Mouse (Mus musculus) erythroblast, embryonic 14.5 days (primary cell): ENCODE results near the gene Rap1gap. TPM values are rescaled to one million over a fixed set of nuclear protein-coding genes. Genes with fewer than 3 reads are reported as not detected.

Experiments used
- H3K27me3 ChIP-seq: 2 replicates; pipeline ENCODE4 v1.6.1; 2012; ENCODE audit warnings: inconsistent platforms; ENCODE audit not compliant: control insufficient read depth
- H3K36me3 ChIP-seq: 2 replicates; pipeline ENCODE4 v1.6.1; 2012; ENCODE audit warnings: mild to moderate bottlenecking, inconsistent platforms; ENCODE audit not compliant: control insufficient read depth
- H3K4me1 ChIP-seq: 2 replicates; pipeline ENCODE4 v1.6.1; 2012; ENCODE audit warnings: inconsistent platforms; ENCODE audit not compliant: control insufficient read depth
- H3K4me3 ChIP-seq: replicated peaks from 2 replicates; pipeline ENCODE3; 2012; ENCODE audit warnings: moderate library complexity, mild to moderate bottlenecking, inconsistent platforms
- H3K9me3 ChIP-seq: 2 replicates; pipeline ENCODE4 v1.6.1; 2012; ENCODE audit warnings: low read length, inconsistent platforms, mixed read lengths; ENCODE audit not compliant: control insufficient read depth
- GATA1 ChIP-seq: IDR thresholded peaks from 2 replicates; pipeline ENCODE4 v1.6.1; 2012; ENCODE audit warnings: low read length, inconsistent platforms, mixed read lengths
- TAL1 ChIP-seq: IDR thresholded peaks from 3 replicates; pipeline ENCODE4 v1.6.1; 2012; ENCODE audit warnings: low read length, inconsistent platforms, mixed read lengths
- polyA plus RNA-seq: library from polyadenylated mRNA; stranded (reverse); fragments of >175 nt; gene quantifications from 2 replicates; pipeline ENCODE4 v1.2.3, GENCODE M21; 2012

Gene Rap1gap
- polyA plus RNA-seq, 1 experiment, result 0.05 TPM

DNA sequence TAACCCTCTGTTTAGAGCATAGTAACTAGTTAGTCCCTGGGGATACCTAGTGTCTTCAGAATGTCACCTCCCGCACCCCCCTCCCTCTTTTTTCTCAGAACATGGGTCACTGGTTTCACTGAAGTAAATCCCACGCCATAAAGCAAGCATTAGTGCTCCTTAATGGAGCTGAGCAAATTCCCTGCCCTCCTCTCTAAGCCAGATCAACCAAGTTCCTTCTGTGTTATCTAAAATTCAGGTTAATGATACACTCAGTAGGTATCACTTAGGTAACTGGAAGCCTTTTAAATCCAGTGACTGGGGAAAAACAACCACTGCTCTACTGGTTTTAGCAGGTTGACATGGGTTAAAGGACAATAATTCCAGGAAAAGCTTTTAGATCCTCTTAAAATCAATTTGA lies 22.4 kb upstream of the Rap1gap start:
- Histone ChIP-seq H3K27me3 (no peaks in the 10 kb centered on the region), H3K9me3 (no peaks in the 10 kb centered on the region), H3K4me3 (no peak overlapping the region), H3K36me3 (peaks cover 98% of the 10 kb centered on the region), H3K4me1 (peaks cover 2% of the 10 kb centered on the region)
- TF ChIP-seq GATA1 (no peak), TAL1 (no peak)

DNA sequence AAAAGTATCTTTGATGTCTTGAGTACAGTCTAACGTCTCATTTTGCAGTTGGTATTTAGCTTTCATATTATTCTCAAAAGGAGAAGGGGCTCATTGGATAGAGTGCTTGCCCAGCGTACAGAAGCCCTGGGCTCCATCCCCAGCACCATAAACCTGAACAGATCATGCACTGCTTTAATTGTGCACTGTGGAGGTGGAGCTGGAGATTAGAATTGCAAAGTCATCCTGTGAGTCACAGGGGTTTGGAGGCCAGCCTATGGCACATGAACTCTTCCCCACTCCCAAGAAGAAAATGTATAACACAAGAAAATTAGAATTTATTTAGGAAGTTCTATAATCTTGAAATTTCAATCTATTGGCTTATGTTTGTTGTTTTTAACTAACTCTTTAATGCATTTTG lies 21.1 kb upstream of the Rap1gap start:
- peaks cover 2% of the 10 kb centered on the region for H3K4me1 ChIP-seq
- H3K27me3 ChIP-seq, result no peaks in the 10 kb centered on the region
- no peaks in the 10 kb centered on the region for H3K9me3 ChIP-seq
- H3K4me3 ChIP-seq, result no peak overlapping the region
- TF ChIP-seq TAL1 (no peak), GATA1 (no peak)
- peaks cover 97% of the 10 kb centered on the region for H3K36me3 ChIP-seq

DNA sequence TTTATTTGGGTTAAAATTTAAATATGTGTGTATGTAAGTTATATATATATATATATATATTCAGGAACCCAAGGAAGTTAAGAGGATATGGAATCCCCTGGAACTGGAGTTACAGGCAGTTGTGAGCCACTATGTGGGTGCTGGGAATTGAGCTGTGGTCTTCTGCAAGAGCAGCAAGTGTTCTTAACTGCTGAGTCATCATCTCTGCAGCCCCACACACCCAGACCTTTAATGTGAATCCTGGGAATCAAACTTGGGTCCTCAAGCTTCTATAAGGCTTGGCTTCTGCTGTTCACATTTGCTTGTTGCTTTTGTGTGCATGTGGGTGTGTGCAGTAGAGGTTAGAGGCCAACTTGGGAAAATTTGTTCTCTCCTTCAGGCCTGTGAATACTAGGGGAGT lies 18.3 kb upstream of the Rap1gap start:
- H3K4me3 ChIP-seq, result no peak overlapping the region
- no peaks in the 10 kb centered on the region for H3K27me3 ChIP-seq
- no peaks in the 10 kb centered on the region for H3K9me3 ChIP-seq
- peaks cover 98% of the 10 kb centered on the region for H3K36me3 ChIP-seq
- TF ChIP-seq TAL1 (no peak), GATA1 (no peak)
- no peaks in the 10 kb centered on the region; the same call in none of the 2 replicates for H3K4me1 ChIP-seq

DNA sequence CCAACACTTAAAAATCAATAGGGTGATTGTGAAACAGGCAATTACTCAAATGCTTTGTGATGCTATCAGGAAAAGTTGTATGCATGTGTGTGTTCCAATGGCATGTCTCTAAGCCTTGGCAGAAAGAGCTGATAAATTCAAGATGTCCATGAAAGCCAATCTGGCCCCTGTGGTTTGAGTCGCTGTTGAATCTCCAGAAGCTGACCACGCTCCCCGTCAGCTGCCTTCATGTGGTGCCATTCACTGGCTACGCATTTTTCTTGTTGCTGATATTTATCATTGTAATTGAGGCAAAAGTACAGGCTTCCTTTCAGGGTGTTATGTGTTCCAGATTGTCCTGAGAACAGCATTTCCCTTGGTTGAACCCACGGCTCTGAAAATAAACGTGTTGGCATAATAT lies 16.9 kb upstream of the Rap1gap start:
- no peaks in the 10 kb centered on the region; the same call in none of the 2 replicates for H3K4me1 ChIP-seq
- no peaks in the 10 kb centered on the region for H3K9me3 ChIP-seq
- H3K27me3 ChIP-seq, result no peaks in the 10 kb centered on the region
- peaks cover 98% of the 10 kb centered on the region for H3K36me3 ChIP-seq
- H3K4me3 ChIP-seq, result no peak overlapping the region
- TF ChIP-seq TAL1 (no peak), GATA1 (no peak)

GRCm38 (mm10) chr4:137648230-137648629 lies 16.3 kb upstream of the Rap1gap start:
- peaks cover 98% of the 10 kb centered on the region for H3K36me3 ChIP-seq
- no peak overlapping the region for H3K4me3 ChIP-seq
- no peaks in the 10 kb centered on the region for H3K27me3 ChIP-seq
- TF ChIP-seq GATA1 (no peak), TAL1 (no peak)
- H3K9me3 ChIP-seq, result no peaks in the 10 kb centered on the region
- no peaks in the 10 kb centered on the region; the same call in 1 of the 2 replicates for H3K4me1 ChIP-seq

- no peak for TF ChIP-seq TAL1
- TF ChIP-seq GATA1, result no peak
- no peak overlapping the region for H3K4me3 ChIP-seq
- H3K27me3 ChIP-seq, result no peaks in the 10 kb centered on the region
- peaks cover 98% of the 10 kb centered on the region for H3K36me3 ChIP-seq
- H3K9me3 ChIP-seq, result no peaks in the 10 kb centered on the region
- H3K4me1 ChIP-seq, result no peaks in the 10 kb centered on the region; the same call in 1 of the 2 replicates
Observed at GRCm38 (mm10) chr4:137650912-137651311, 13.6 kb upstream of the Rap1gap start.

DNA sequence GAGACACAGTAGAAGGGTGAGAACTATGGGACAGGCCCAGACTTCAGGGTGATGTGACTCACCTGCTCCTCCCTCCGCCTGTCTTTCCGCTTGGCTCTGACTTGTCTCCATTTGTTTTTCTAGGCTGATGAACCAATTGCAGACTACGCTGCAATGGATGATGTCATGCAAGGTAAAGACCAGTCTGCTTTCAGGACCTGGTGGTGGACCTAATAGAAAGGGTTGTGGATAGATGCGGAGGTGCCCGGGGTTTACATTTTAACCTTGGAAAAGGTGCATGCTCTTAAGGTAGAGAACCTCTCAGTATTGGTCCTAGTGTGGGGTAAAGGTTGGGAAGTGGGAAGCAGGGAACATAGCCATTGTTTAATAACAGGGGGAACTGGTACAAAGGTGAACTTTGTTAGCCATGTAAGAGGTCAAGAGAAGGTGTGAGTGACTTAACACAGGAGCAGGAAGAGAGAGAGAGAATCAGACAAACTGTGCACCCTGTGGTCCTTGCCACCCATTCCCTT lies 11.6 kb upstream of the Rap1gap start:
- no peak for TF ChIP-seq GATA1
- TF ChIP-seq TAL1, result no peak
- no peaks in the 10 kb centered on the region for H3K4me1 ChIP-seq
- H3K9me3 ChIP-seq, result no peaks in the 10 kb centered on the region
- H3K27me3 ChIP-seq, result no peaks in the 10 kb centered on the region
- peaks cover 100% of the 10 kb centered on the region for H3K36me3 ChIP-seq
- no peak overlapping the region for H3K4me3 ChIP-seq

GRCm38 (mm10) chr4:137655241-137656031 lies 9.1 kb upstream of the Rap1gap start:
- TF ChIP-seq GATA1, result no peak
- TF ChIP-seq TAL1, result no peak
- no peaks in the 10 kb centered on the region for H3K27me3 ChIP-seq
- H3K36me3 ChIP-seq, result peaks cover 79% of the 10 kb centered on the region
- no peaks in the 10 kb centered on the region for H3K4me1 ChIP-seq
- H3K9me3 ChIP-seq, result no peaks in the 10 kb centered on the region
- no peak overlapping the region for H3K4me3 ChIP-seq

GRCm38 (mm10) chr4:137657674-137658073 lies 6.9 kb upstream of the Rap1gap start:
- no peak overlapping the region for H3K4me3 ChIP-seq
- H3K36me3 ChIP-seq, result peaks cover 57% of the 10 kb centered on the region
- no peaks in the 10 kb centered on the region for H3K4me1 ChIP-seq
- H3K27me3 ChIP-seq, result peaks cover 2% of the 10 kb centered on the region
- H3K9me3 ChIP-seq, result no peaks in the 10 kb centered on the region
- TF ChIP-seq GATA1 (no peak), TAL1 (no peak)
